ENCODE assay signal across 29 mouse cellular contexts in the genomic region with DNA sequence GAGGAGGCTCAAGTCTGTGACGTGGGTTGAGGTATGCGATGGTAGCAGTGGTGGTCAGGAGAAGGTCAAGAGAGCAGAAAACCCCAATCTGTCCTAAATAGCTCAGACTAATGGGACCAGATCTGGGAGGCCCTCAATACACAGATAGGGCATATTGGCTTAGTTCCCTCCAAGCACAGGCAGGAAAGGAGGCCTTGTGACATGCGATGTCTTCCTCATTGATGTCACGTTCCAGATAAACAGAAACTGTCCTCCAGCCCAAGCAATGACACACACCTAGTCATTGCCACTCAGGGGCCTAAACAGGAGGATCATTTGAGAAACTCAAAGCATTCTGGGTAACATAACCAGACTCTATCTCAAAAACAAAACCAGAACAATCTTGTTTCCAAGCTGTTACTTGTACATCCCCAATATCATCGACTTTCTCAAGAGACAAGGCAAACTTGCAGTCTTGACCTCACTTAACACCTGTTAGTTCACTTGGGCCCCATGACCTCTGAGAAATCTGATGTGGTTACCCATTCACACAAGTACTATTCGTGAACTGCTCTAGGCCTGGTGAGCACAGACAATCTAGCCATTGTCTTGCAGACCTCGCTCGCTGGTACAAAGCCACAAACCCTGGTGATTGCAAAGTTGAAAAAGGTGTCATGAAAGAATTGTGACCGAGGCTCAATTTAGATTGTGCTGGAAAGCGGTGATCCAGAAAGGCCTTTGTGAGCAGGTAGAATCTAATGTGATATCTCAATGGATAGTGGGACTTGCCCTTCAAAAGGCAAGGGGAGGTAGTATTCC. TPM values are rescaled to one million over a fixed set of nuclear protein-coding genes. Genes with fewer than 3 reads are reported as not detected.
DNase-seq lines count a peak whose midpoint lies in the region; ATAC-seq and TF ChIP-seq lines count a peak whose summit lies in the region.
"Had no signal": no experiment of that assay in that cellular context is flagged by ENCODE, and none has a peak within 500 bp of the region (broad histone marks: within the 10 kb centered on the region; RNA-seq: fewer than 3 reads in every experiment).

No protein-coding gene starts in this region.

- no peaks in the 10 kb centered on the region for H3K9me3 ChIP-seq in forebrain, embryonic 12.5 days
- H3K9me3 ChIP-seq: forebrain, embryonic 10.5 days; heart, embryonic 12.5 days; heart, embryonic 15.5 days; hindbrain, embryonic 10.5 days had no signal

- WGBS in spleen, adult 2 months: 75% methylated on average over 10 of the region's 10 CpGs
- WGBS in forebrain, embryonic 12.5 days: 68% methylated on average over 10 of the region's 10 CpGs

- no peak for TF ChIP-seq POLR2A in spleen, adult 2 months (IDR thresholded peaks at IDR 0.05; ENCODE audit: low read depth, low read length)

- H3K27ac ChIP-seq in spleen, adult 2 months (ENCODE audit: insufficient read depth, low read length): peak overlapping the region; percentile 11; the same call in 1 of the 2 replicates
- H3K27ac ChIP-seq in forebrain, embryonic 12.5 days: no peak overlapping the region
- H3K27ac ChIP-seq: forebrain, embryonic 10.5 days; gastrocnemius, adult 2 months; heart, embryonic 15.5 days; hindbrain, embryonic 10.5 days; hindbrain, embryonic 14.5 days; hindbrain, postnatal 0 days had no signal

- no peak overlapping the region for H3K4me2 ChIP-seq in forebrain, embryonic 12.5 days
- H3K4me2 ChIP-seq: heart, embryonic 12.5 days; heart, embryonic 15.5 days; hindbrain, embryonic 14.5 days had no signal

- no peaks in the 10 kb centered on the region for H3K36me3 ChIP-seq in spleen, adult 2 months (ENCODE audit: control insufficient read depth, insufficient read depth, low read length)
- no peaks in the 10 kb centered on the region for H3K36me3 ChIP-seq in forebrain, embryonic 12.5 days (replicated peaks)
- H3K36me3 ChIP-seq: forebrain, embryonic 10.5 days; heart, embryonic 12.5 days; heart, embryonic 15.5 days; hindbrain, embryonic 10.5 days had no signal

- peaks cover 7% of the 10 kb centered on the region; the same call in 1 of the 2 replicates for H3K4me1 ChIP-seq in spleen, adult 2 months (ENCODE audit: control insufficient read depth, insufficient read depth, insufficient read length)
- H3K4me1 ChIP-seq in forebrain, embryonic 12.5 days: no peaks in the 10 kb centered on the region
- H3K4me1 ChIP-seq: heart, embryonic 12.5 days; heart, embryonic 15.5 days; hindbrain, embryonic 10.5 days had no signal

- peak; percentile 42 for ATAC-seq in megakaryocyte, adult 5-6 weeks (ENCODE audit: poor library complexity, severe bottlenecking)
- no peak for ATAC-seq in forebrain, embryonic 12.5 days (ENCODE audit: low FRiP score)
- ATAC-seq: activated CD4-positive, CD25-positive, alpha-beta regulatory T cell, adult 4 months; forebrain, embryonic 14.5 days; forebrain, postnatal 0 days; hindbrain, postnatal 0 days; inflammation-experienced regulatory T-cells, adult 6 months; intestine, embryonic 16.5 days had no signal

- H3K9ac ChIP-seq in forebrain, embryonic 12.5 days: no peak overlapping the region
- H3K9ac ChIP-seq: forebrain, postnatal 0 days; heart, embryonic 12.5 days; heart, embryonic 15.5 days; hindbrain, embryonic 14.5 days had no signal

- TF ChIP-seq CTCF in spleen, adult 2 months (IDR thresholded peaks at IDR 0.05; ENCODE audit: extremely low read depth, insufficient read depth, insufficient read length, insufficient replicate concordance): no peak

- no peak overlapping the region for H3K4me3 ChIP-seq in spleen, adult 2 months (ENCODE audit: extremely low read depth, insufficient read depth, insufficient read length)
- no peak overlapping the region for H3K4me3 ChIP-seq in forebrain, embryonic 12.5 days (replicated peaks)
- H3K4me3 ChIP-seq: forebrain, embryonic 10.5 days; gastrocnemius, adult 2 months; heart, embryonic 12.5 days; heart, embryonic 15.5 days; hindbrain, embryonic 10.5 days had no signal

- H3K27me3 ChIP-seq in spleen, adult 2 months (ENCODE audit: control insufficient read depth, insufficient read depth, low read length): no peaks in the 10 kb centered on the region
- no peaks in the 10 kb centered on the region for H3K27me3 ChIP-seq in forebrain, embryonic 12.5 days
- H3K27me3 ChIP-seq: heart, embryonic 12.5 days; heart, embryonic 15.5 days had no signal

- DNase-seq in spleen, adult 2 months (ENCODE audit: low read depth in 1 of 2, low spot score in 2 of 2): no peak
- no peak for DNase-seq in spleen, postnatal 4 days (ENCODE audit: low spot score in 2 of 2)
- DNase-seq in ZHBTc4 (ENCODE audit: low read depth, low spot score): peak; percentile 85
- peak; percentile 55 to 73 for DNase-seq in natural killer cell, adult 2 months (ENCODE audit: low spot score in 2 of 2)
- no peak for DNase-seq in cerebellum, adult 11-12 months
- no peak for DNase-seq in layer of hippocampus, adult 9-10 months (ENCODE audit: low spot score)
- DNase-seq: adrenal gland, adult 8-10 months; adrenal gland, postnatal 25 days; cerebellum, adult 11 months; cerebellum, adult 8-10 months; cerebellum, postnatal 10 days; forebrain, postnatal 0 days; gastrocnemius, adult 2 months; gastrocnemius, postnatal 14 days; heart, adult 18-20 months; heart, postnatal 10 days; heart, postnatal 36 days had no signal

RNA-seq across cellular contexts. Expression of gene Tmem131, which starts 19.1 kb away (rescaled TPM):
- 23.7 and 26.5 TPM in 2 replicates for polyA plus RNA-seq in spleen, adult 2 months (2012; rRNA removed)
- total RNA-seq in megakaryocyte, adult 5-6 weeks (2015): 65.6 and 68.7 TPM in 2 replicates
- 20.3 and 32.8 TPM in 2 replicates for total RNA-seq in megakaryocyte, adult 5-6 weeks (2017)
- polyA plus RNA-seq in forebrain, embryonic 12.5 days (2016; fragmentation: Nextera tagmentation; extraction: Ambion mirVana): 19.6 and 20.4 TPM in 2 replicates

Comparison
In these comparisons a context has a peak if more than half of its experiments do, and no peak if none do; other contexts are left out.
1. DNase-seq: peak in ZHBTc4 (single experiment) and natural killer cell, adult 2 months (2 of 2); none in spleen, adult 2 months (0 of 2), spleen, postnatal 4 days (0 of 2), cerebellum, adult 11-12 months (single experiment) and layer of hippocampus, adult 9-10 months (single experiment).